Mouse (Mus musculus) midbrain, embryonic 10.5 days (tissue): ENCODE results near the gene Dach1. TPM values are rescaled to one million over a fixed set of nuclear protein-coding genes. Genes with fewer than 3 reads are reported as not detected.
A peak's percentile ranks its signal among the peaks of the same experiment; 100 is the strongest.

Experiments
- DNase-seq: peaks from one replicate; pipeline ENCODE4 v3.0.0-alpha.2; 2017; ENCODE audit warnings: low spot score
- H3K27ac ChIP-seq: fragments of 300-500 bp; sonication (generic); replicated peaks from 2 replicates; pipeline ENCODE4 v1.5.1; 2016; ENCODE audit warnings: mild to moderate bottlenecking
- H3K27me3 ChIP-seq: fragments of 300-500 bp; sonication (generic); 2 replicates; pipeline ENCODE4 v1.6.1; 2016; ENCODE audit warnings: low read depth, mild to moderate bottlenecking; ENCODE audit not compliant: poor library complexity, severe bottlenecking
- H3K36me3 ChIP-seq: fragments of 300-500 bp; sonication (generic); 2 replicates; pipeline ENCODE4 v1.6.1; 2016; ENCODE audit warnings: mild to moderate bottlenecking, moderate library complexity
- H3K4me1 ChIP-seq: fragments of 300-500 bp; sonication (generic); 2 replicates; pipeline ENCODE4 v1.6.1; 2016
- H3K4me3 ChIP-seq: fragments of 300-500 bp; sonication (generic); 2 replicates; pipeline ENCODE4 v1.5.1; 2016; ENCODE audit warnings: mild to moderate bottlenecking, moderate library complexity
- H3K9me3 ChIP-seq: fragments of 300-500 bp; sonication (generic); replicated peaks from 2 replicates; pipeline ENCODE4 v1.6.1; 2016; ENCODE audit warnings: mild to moderate bottlenecking
- WGBS: fragments of 180-500 bp; shearing (Covaris S2); methylation state at CpG from one replicate; pipeline ENCODE4 v1.1.7; 2016; 5-methylcytosine and 5-hydroxymethylcytosine counted together
- polyA plus RNA-seq: library from polyadenylated mRNA; unstranded; fragments of >200 nt; fragmentation: Nextera tagmentation; extraction: Ambion mirVana; gene quantifications from 2 replicates; pipeline ENCODE4 v1.2.1, GENCODE M21; 2016

Gene Dach1
- polyA plus RNA-seq, 1 experiment from 2014 or later = 10.1 TPM

DNA sequence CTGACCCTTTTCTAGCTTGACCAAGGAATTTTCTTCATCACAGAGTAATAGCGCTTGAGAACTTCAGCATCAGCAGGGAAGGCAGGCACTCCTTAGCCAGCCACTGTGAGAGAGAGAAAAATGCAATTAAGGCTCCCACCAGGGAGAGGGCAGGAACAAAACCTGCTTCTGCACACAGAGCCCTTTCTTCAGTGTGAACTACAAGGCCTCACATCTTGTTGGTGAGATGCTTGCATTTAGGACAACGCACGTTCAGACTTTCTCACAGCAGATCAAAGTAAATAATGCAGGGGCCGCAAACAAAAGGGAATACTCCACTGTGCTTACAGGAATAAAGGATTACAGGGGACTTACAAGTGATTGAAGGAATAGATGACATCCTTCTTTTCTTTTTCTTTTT is 74.3 kb downstream of the Dach1 start:
- H3K4me3 ChIP-seq = no peak overlapping the region
- 0 out of 2 replicates have a peak, but pooled peaks cover 2% of the 10 kb centered on the region for H3K36me3 ChIP-seq
- peak; percentile 24 for DNase-seq
- 0 out of 2 replicates have a peak overlapping the region, but pooled peaks have one; percentile 43 for H3K27ac ChIP-seq
- peaks cover 11% of the 10 kb centered on the region for H3K4me1 ChIP-seq
- H3K27me3 ChIP-seq = no peaks in the 10 kb centered on the region
- 16% methylated on average over 4 of the region's 4 CpGs for WGBS
- H3K9me3 ChIP-seq = no peaks in the 10 kb centered on the region

DNA sequence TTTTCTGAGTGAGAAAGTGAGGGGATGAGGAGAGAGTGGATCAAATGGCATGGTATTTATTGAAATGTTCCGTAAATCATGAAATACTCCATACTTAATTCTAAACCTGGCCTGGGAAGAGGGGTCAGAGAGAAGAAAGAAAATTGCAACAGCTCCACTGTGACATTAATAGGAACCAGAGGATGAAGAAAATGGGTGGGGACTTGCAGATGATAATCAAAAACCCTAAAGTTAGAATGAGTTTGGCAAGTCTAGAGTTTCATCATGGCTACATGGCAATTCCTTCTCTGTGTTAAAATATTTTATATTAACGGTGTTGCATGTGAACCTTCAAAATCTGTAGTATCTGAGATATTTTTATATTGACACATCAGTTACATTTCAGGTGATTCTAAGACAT is 80.3 kb downstream of the Dach1 start:
- H3K27ac ChIP-seq = no peak overlapping the region
- H3K27me3 ChIP-seq = no peaks in the 10 kb centered on the region
- no peak overlapping the region for H3K4me3 ChIP-seq
- H3K4me1 ChIP-seq = no peaks in the 10 kb centered on the region
- 0 out of 2 replicates have a peak, but pooled peaks cover 2% of the 10 kb centered on the region for H3K36me3 ChIP-seq
- H3K9me3 ChIP-seq = no peaks in the 10 kb centered on the region
- no peak for DNase-seq
- WGBS = 90% methylated on average over 2 of the region's 2 CpGs

DNA sequence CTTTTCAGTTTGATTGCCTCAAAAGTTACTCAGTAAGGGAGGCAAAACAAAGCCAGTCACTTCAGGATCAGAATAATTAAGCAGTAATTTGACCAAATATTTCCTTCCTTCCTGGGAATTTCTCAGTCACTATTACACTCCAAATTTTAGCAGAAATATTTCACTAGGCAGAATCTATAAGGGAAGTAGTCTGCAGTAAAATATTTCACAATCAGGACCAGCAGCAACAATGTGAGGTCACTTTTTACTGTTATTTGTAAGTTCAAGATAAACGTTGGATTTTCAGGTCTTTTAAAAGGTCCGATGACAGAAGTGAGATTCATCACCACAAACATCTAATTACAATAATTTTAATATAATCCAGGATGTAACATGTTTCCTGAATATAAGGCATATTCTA is 82.2 kb downstream of the Dach1 start:
- Histone ChIP-seq H3K4me1 (peaks cover 10% of the 10 kb centered on the region; the same call in 1 of the 2 replicates), H3K27ac (no peak overlapping the region), H3K36me3 (no peaks in the 10 kb centered on the region), H3K27me3 (no peaks in the 10 kb centered on the region), H3K9me3 (no peaks in the 10 kb centered on the region), H3K4me3 (no peak overlapping the region)
- DNase-seq = no peak
- 87% methylated on average over 2 of the region's 2 CpGs for WGBS

DNA sequence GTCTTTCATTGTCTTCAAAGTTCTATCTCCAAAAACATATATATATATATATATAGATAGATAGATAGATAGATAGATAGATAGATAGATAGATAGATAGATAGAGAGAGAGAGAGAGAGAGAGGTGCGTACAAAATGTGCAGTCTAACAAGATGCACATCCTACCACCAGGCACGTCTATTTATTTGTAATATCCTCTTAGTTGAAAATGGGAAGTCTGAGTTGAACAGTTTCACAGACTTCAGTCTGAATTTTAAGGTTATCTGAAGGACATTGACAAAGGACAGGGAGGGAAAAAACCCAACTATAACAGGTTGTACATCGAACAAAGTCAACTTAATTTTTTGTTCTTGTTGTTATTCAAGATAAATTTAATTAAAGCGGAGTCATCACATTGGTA is 82.8 kb downstream of the Dach1 start:
- DNase-seq = no peak
- Histone ChIP-seq H3K4me1 (peaks cover 10% of the 10 kb centered on the region; the same call in 1 of the 2 replicates), H3K27me3 (no peaks in the 10 kb centered on the region), H3K27ac (no peak overlapping the region), H3K9me3 (no peaks in the 10 kb centered on the region), H3K36me3 (no peaks in the 10 kb centered on the region), H3K4me3 (no peak overlapping the region)
- 88% methylated on average over 4 of the region's 4 CpGs for WGBS

DNA sequence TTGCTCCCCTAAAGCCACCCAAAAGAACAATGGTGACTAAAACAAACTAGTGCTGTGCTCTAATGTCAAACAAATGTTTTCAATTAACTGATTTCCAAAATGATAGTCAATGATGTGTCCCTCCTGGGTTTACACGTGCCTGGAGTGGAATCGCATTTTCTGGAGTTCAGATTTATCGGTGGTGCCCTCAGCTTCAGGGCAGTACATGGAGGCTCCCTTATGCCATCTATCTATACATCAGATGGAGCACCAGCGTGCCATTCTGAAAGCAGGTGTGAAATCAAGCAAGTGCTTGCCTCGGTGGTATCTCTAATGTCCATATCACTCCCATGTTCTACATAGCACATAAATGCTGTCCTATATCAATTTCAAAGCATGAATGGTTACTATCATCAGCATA is 84.4 kb downstream of the Dach1 start:
- Histone ChIP-seq H3K4me1 (peaks cover 18% of the 10 kb centered on the region), H3K27ac (no peak overlapping the region), H3K9me3 (no peaks in the 10 kb centered on the region), H3K36me3 (no peaks in the 10 kb centered on the region), H3K4me3 (no peak overlapping the region), H3K27me3 (no peaks in the 10 kb centered on the region)
- DNase-seq = no peak
- WGBS = 82% methylated on average over 5 of the region's 5 CpGs

DNA sequence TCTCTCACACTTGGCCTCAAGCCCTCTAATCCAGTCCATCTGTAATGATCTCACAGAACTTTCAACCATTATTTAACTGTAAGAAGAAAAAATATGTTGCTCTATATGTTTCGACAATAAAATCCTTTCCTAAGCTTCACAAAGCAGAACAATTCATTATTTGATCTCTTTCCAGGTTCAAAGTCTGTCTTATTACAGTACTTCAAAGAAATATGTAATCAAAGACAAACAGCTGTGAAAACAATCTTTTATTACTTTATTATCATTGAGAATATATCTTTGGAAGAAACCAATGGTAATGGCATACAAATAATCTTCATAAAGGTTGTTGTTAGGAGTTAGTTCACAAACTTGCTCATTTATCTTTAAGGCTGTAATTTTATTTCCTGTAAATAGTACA is 84.8 kb downstream of the Dach1 start:
- H3K9me3 ChIP-seq = no peaks in the 10 kb centered on the region
- H3K4me3 ChIP-seq = no peak overlapping the region
- no peak overlapping the region for H3K27ac ChIP-seq
- no peaks in the 10 kb centered on the region for H3K36me3 ChIP-seq
- DNase-seq = no peak
- 90% methylated on average over 1 of the region's 1 CpGs for WGBS
- no peaks in the 10 kb centered on the region for H3K27me3 ChIP-seq
- peaks cover 21% of the 10 kb centered on the region for H3K4me1 ChIP-seq

DNA sequence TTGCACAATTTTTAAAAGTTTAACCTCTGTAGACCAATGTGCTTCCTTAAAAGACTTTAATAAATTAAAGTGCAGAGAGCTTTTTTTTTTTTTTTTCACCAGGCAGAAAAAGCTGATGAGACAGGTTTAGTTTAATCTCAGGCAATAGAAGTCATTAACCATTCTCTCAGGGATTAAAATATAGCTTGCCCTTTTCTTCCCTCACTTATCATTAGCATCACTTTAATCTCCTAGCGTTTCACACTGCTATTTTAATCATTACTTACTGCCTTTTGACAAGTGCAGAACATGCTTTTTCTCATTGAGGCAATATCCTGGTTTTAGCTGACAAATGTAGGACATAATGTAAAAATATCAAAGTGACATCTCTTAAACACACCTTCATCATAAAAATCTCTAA is 86.1 kb downstream of the Dach1 start:
- Histone ChIP-seq H3K36me3 (no peaks in the 10 kb centered on the region), H3K4me3 (no peak overlapping the region), H3K4me1 (peaks cover 25% of the 10 kb centered on the region), H3K27ac (no peak overlapping the region), H3K9me3 (no peaks in the 10 kb centered on the region), H3K27me3 (no peaks in the 10 kb centered on the region)
- 31% methylated on average over 1 of the region's 1 CpGs for whole genome bisulfite sequencing
- DNase-seq = no peak

DNA sequence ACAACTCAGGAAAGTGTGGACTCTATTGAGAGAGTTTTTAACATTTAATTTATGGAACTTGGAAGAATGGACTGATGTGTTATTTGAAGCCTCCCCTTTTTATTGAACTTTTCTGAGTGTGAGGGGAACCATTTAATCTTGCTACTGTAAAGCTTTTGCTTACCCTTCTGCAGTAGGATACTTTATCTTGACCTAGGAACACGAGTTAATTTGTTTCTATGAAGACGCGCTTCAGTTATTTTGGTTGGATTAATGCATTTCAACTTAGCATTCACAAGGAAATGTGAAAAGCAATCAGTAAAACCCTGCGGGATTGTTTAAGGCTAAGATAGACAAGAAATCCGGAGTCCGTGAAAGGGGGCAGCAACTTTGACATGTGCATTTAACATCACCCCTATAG is 89.6 kb downstream of the Dach1 start:
- Histone ChIP-seq H3K4me3 (no peak overlapping the region), H3K27me3 (no peaks in the 10 kb centered on the region), H3K27ac (no peak overlapping the region), H3K4me1 (peaks cover 28% of the 10 kb centered on the region), H3K9me3 (no peaks in the 10 kb centered on the region), H3K36me3 (no peaks in the 10 kb centered on the region)
- WGBS = 72% methylated on average over 6 of the region's 6 CpGs
- DNase-seq = no peak

DNA sequence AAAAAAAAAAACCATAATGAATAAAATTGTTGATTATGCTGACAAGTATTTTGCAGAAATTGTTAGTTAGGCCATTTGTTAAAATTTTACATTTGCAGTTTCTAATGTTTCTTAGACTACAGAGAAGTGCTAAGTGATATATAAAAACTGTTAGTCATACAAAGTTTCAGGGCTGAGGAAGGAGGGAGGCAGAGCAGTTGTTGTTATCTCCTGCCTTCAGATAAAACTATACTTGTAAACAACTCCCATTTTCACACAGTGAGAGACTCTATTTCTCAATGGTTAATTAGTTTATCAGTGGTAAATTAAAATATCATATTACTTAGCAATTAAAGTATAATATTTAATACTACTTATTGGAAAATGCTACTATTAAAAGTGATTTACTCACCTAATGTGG is 91.6 kb downstream of the Dach1 start:
- H3K27ac ChIP-seq = no peak overlapping the region
- H3K4me3 ChIP-seq = no peak overlapping the region
- peaks cover 37% of the 10 kb centered on the region for H3K4me1 ChIP-seq
- no peaks in the 10 kb centered on the region for H3K36me3 ChIP-seq
- no peaks in the 10 kb centered on the region for H3K9me3 ChIP-seq
- H3K27me3 ChIP-seq = no peaks in the 10 kb centered on the region
- no peak for DNase-seq

DNA sequence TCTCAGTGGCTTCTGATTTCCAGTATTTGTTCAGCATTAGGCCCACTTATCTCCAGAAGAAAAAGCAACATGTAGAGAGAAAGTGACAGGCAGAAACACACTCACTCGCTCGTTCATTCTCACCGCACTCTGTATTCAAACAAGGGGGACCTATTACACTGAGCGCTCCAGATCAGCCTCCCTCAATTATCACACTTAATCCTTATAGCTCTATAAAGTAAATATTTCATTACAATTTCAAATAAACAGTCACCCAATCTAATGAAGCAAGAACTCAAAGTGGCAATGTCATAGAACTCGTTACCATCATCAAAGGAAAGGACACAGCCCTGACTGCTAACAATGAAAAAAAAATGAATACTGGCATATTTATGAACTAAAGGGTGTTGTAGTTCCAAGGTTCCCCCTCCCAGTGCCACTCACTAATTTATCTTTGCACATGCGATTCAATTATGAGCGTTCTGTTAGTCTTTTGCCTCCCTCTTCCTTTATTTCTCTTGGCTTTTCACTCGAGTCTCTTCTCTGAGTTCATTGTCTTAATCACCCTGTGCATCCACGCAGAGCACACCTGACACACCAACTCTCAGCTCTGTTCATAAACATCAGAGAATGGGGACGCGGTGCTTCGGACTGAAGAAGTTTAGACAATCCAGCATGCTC is 96.0 kb downstream of the Dach1 start:
- H3K4me3 ChIP-seq = peak overlapping the region; percentile 19

DNA sequence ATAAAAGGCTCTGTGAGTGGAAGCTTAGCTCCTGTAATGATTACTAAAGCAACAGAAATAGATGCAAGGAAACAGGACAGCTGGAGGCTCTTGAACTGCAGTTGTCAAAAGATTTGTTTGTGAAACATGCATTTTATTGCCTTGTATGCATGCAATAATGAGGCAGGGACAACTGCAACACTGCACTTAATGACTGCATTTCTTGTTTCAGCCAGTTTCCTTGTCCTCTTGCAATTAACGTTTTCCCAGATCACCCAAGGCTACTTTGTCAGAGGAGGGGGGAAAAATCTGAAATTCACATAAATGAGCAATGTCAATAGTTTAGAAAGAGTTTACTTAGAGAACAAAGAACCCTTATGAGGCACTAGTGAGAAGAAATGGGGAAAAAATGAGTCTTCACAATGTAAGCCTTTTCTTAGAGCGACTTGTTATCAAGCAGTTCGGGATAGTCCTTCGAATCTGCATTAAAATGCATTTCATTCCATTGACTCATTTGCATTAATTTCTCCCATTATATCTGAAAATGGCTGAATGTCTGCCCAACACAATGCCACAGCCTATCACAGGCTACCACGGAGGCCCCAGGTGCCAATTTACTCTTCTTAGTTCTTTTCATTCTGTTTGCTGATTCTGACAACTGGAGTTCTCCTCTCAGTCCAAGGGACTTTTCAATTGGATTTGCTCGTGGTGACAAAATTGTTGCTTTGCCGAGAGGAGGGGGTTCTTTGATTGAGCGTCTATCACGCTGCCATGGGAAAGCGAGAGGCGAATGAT is 96.7 kb downstream of the Dach1 start:
- 25% methylated on average over 11 of the region's 11 CpGs for WGBS
- no peaks in the 10 kb centered on the region for H3K27me3 ChIP-seq
- no peaks in the 10 kb centered on the region for H3K9me3 ChIP-seq
- peaks cover 46% of the 10 kb centered on the region for H3K4me1 ChIP-seq
- no peaks in the 10 kb centered on the region for H3K36me3 ChIP-seq
- H3K27ac ChIP-seq = peak overlapping the region; percentile 80
- peak; percentile 50 for DNase-seq
- H3K4me3 ChIP-seq = peak overlapping the region; percentile 19

More for the DNA sequence above, 96.0 kb downstream of the Dach1 start:
- H3K4me1 ChIP-seq = peaks cover 46% of the 10 kb centered on the region
- H3K27ac ChIP-seq = peak overlapping the region; percentile 80
- 51% methylated on average over 12 of the region's 12 CpGs for WGBS
- H3K9me3 ChIP-seq = no peaks in the 10 kb centered on the region
- no peaks in the 10 kb centered on the region for H3K36me3 ChIP-seq
- no peak for DNase-seq
- H3K27me3 ChIP-seq = no peaks in the 10 kb centered on the region

DNA sequence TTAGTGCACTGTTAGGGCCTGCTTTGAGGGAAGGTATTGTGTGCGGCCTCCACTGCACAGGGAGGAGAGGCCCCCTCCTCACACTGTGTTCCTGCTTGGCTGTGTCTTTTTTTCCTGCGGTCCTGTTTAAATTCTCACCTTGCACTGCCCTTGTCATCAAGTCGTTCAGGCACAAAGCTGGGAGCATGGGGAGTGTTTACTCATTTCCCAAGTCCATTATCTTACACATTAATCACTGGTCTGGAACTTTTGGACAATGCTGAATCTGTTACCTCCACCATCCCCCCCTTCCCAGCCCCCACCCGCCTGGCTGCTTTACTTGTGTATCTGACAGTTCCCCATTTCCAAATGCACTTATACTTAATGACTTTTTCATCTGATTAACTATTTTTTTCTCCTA is 97.7 kb downstream of the Dach1 start:
- Histone ChIP-seq H3K9me3 (no peaks in the 10 kb centered on the region), H3K36me3 (no peaks in the 10 kb centered on the region), H3K27me3 (no peaks in the 10 kb centered on the region), H3K27ac (peak overlapping the region; percentile 80), H3K4me3 (no peak overlapping the region), H3K4me1 (peaks cover 46% of the 10 kb centered on the region)
- 35% methylated on average over 4 of the region's 4 CpGs for WGBS
- no peak for DNase-seq

DNA sequence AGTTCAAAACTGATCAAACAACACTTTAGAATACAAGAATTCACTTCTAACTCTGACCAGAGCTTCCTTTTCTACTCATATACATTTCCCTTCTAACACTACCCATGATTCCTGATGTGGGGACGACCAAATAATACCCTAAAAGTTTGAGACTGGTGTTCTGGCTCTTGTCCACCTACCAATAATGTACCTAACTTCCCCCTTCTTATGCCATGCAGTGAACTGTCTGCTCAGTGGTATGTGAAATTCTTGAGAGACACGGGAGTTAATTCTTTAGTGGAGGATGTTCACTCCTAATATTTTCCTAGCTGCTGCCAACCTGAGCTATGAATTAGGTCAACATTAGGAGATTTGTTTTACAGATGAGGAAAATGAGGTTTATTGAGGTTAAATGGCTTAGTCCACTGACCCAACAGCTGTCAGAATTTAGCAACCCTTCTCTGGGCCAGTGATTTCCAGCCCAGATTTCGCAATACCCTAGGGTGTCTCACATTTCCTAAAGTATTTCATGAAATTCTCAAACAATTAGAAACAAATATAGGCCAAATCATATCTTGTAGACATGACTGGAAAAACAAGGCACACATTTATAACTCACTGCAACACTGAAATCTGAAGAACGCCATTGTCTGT is 102.2 kb downstream of the Dach1 start:
- DNase-seq = no peak
- Histone ChIP-seq H3K9me3 (no peaks in the 10 kb centered on the region), H3K27me3 (no peaks in the 10 kb centered on the region), H3K4me3 (no peak overlapping the region), H3K27ac (no peak overlapping the region), H3K4me1 (peaks cover 49% of the 10 kb centered on the region), H3K36me3 (no peaks in the 10 kb centered on the region)
- 87% methylated on average over 4 of the region's 4 CpGs for WGBS
